Mouse (Mus musculus): Measurements from ENCODE around the gene Ak4.

The Ak4 gene

DNA sequence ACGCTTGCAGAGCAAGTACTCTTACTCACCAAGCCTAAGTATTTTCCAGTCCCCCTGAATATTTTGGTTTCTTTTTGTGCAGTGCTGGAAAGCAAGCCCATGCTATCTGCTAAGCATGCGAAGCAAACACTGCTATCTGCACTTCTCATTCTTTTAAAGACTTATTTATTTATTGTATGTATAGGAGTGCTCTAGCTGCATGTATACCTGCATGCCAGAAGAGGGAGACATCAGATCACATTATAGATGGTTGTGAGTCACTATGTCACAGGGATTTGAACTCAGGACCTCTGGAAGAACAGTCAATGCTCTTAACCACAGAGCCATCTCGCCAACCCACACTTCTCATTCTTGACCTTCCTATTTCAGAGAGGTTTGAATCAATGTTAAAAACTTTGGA lies 94.2 kb downstream of the Ak4 start:
- no peak for DNase-seq (ENCODE audit: low spot score)

GRCm38 (mm10) chr4:101515853-101516252 lies 96.8 kb downstream of the Ak4 start:
- DNase-seq (ENCODE audit: low spot score): no peak
